Mouse (Mus musculus): Measurements from ENCODE around the gene Slc16a7. TPM values are rescaled to one million over a fixed set of nuclear protein-coding genes. Genes with fewer than 3 reads are reported as not detected.
A peak's percentile ranks its signal among the peaks of the same experiment; 100 is the strongest.

Slc16a7 gene
- polyA plus RNA-seq, 1 experiment from 2014 or later, result 15.4 TPM

GRCm38 (mm10) chr10:125321446-125322428 lies 67.5 kb downstream of the Slc16a7 start:
- no peaks in the 10 kb centered on the region; the same call in 1 of the 2 replicates for H3K36me3 ChIP-seq (ENCODE audit: control insufficient read depth, insufficient read depth, low read length)
- peak; percentile 36; the same call in 1 of the 2 replicates for ATAC-seq (ENCODE audit: low FRiP score, low TSS enrichment)
- H3K9me3 ChIP-seq (ENCODE audit: control insufficient read depth, low read length), result no peaks in the 10 kb centered on the region
- no peak overlapping the region for H3K4me3 ChIP-seq (ENCODE audit: low read depth, low read length)
- TF ChIP-seq CTCF (IDR thresholded peaks at IDR 0.05; ENCODE audit: low read depth) (no peak), EP300 (optimal IDR thresholded peaks at IDR 0.05) (no peak)
- WGBS, result 48% methylated on average over 11 of the region's 11 CpGs
- H3K9ac ChIP-seq (ENCODE audit: low read length), result no peak overlapping the region
- H3K27me3 ChIP-seq (ENCODE audit: control insufficient read depth, insufficient read depth, low read length), result no peaks in the 10 kb centered on the region
- no peak for DNase-seq (ENCODE audit: low spot score)
- 0 out of 2 replicates have a peak overlapping the region, but pooled peaks have one; percentile 6 for H3K27ac ChIP-seq (replicated peaks)
- no peaks in the 10 kb centered on the region for H3K4me1 ChIP-seq (replicated peaks; ENCODE audit: control insufficient read depth, insufficient read depth)
- H3K4me2 ChIP-seq (replicated peaks; ENCODE audit: low read depth), result no peak overlapping the region

- 29% methylated on average over 6 of the region's 6 CpGs for WGBS
- Histone ChIP-seq H3K9ac (ENCODE audit: low read length) (no peak overlapping the region), H3K27me3 (ENCODE audit: control insufficient read depth, insufficient read depth, low read length) (no peaks in the 10 kb centered on the region), H3K9me3 (ENCODE audit: control insufficient read depth, low read length) (no peaks in the 10 kb centered on the region), H3K27ac (replicated peaks) (no peak overlapping the region), H3K4me1 (replicated peaks; ENCODE audit: control insufficient read depth, insufficient read depth) (no peaks in the 10 kb centered on the region), H3K36me3 (ENCODE audit: control insufficient read depth, insufficient read depth, low read length) (no peaks in the 10 kb centered on the region; the same call in 1 of the 2 replicates), H3K4me2 (replicated peaks; ENCODE audit: low read depth) (no peak overlapping the region), H3K4me3 (ENCODE audit: low read depth, low read length) (no peak overlapping the region)
- ATAC-seq (ENCODE audit: low FRiP score, low TSS enrichment), result no peak
- DNase-seq (ENCODE audit: low spot score), result no peak
- TF ChIP-seq CTCF (IDR thresholded peaks at IDR 0.05; ENCODE audit: low read depth) (peak; percentile 59), EP300 (optimal IDR thresholded peaks at IDR 0.05) (no peak)
Observed at GRCm38 (mm10) chr10:125317317-125317716, 71.9 kb downstream of the Slc16a7 start.

GRCm38 (mm10) chr10:125310855-125311254 lies 78.4 kb downstream of the Slc16a7 start:
- H3K27ac ChIP-seq (replicated peaks), result no peak overlapping the region
- no peak for ATAC-seq (ENCODE audit: low FRiP score, low TSS enrichment)
- no peak overlapping the region for H3K9ac ChIP-seq (ENCODE audit: low read length)
- TF ChIP-seq EP300 (optimal IDR thresholded peaks at IDR 0.05) (no peak), CTCF (IDR thresholded peaks at IDR 0.05; ENCODE audit: low read depth) (0 out of 2 replicates have a peak, but pooled peaks have one; percentile 5)
- H3K4me1 ChIP-seq (replicated peaks; ENCODE audit: control insufficient read depth, insufficient read depth), result no peaks in the 10 kb centered on the region
- no peaks in the 10 kb centered on the region for H3K27me3 ChIP-seq (ENCODE audit: control insufficient read depth, insufficient read depth, low read length)
- DNase-seq (ENCODE audit: low spot score), result no peak
- 90% methylated on average over 2 of the region's 2 CpGs for WGBS
- H3K4me2 ChIP-seq (replicated peaks; ENCODE audit: low read depth), result no peak overlapping the region
- H3K4me3 ChIP-seq (ENCODE audit: low read depth, low read length), result no peak overlapping the region
- H3K9me3 ChIP-seq (ENCODE audit: control insufficient read depth, low read length), result no peaks in the 10 kb centered on the region
- no peaks in the 10 kb centered on the region for H3K36me3 ChIP-seq (ENCODE audit: control insufficient read depth, insufficient read depth, low read length)

- Histone ChIP-seq H3K4me2 (replicated peaks; ENCODE audit: low read depth) (no peak overlapping the region), H3K27ac (replicated peaks) (no peak overlapping the region), H3K4me1 (replicated peaks; ENCODE audit: control insufficient read depth, insufficient read depth) (no peaks in the 10 kb centered on the region), H3K9ac (ENCODE audit: low read length) (no peak overlapping the region), H3K4me3 (ENCODE audit: low read depth, low read length) (no peak overlapping the region), H3K27me3 (ENCODE audit: control insufficient read depth, insufficient read depth, low read length) (no peaks in the 10 kb centered on the region), H3K9me3 (ENCODE audit: control insufficient read depth, low read length) (no peaks in the 10 kb centered on the region), H3K36me3 (ENCODE audit: control insufficient read depth, insufficient read depth, low read length) (no peaks in the 10 kb centered on the region)
- ATAC-seq (ENCODE audit: low FRiP score, low TSS enrichment) (no peak), DNase-seq (ENCODE audit: low spot score) (no peak)
- TF ChIP-seq CTCF (IDR thresholded peaks at IDR 0.05; ENCODE audit: low read depth), result no peak
- TF ChIP-seq EP300 (optimal IDR thresholded peaks at IDR 0.05), result no peak
- 63% methylated on average over 6 of the region's 6 CpGs for WGBS
Observed at GRCm38 (mm10) chr10:125298036-125298435, 91.2 kb downstream of the Slc16a7 start.

- no peak overlapping the region for H3K4me2 ChIP-seq (replicated peaks; ENCODE audit: low read depth)
Observed at GRCm38 (mm10) chr10:125290320-125290719, 98.9 kb downstream of the Slc16a7 start.

GRCm38 (mm10) chr10:125288560-125288959 lies 100.7 kb downstream of the Slc16a7 start:
- Histone ChIP-seq H3K27me3 (ENCODE audit: control insufficient read depth, insufficient read depth, low read length) (no peaks in the 10 kb centered on the region), H3K36me3 (ENCODE audit: control insufficient read depth, insufficient read depth, low read length) (no peaks in the 10 kb centered on the region), H3K4me1 (replicated peaks; ENCODE audit: control insufficient read depth, insufficient read depth) (no peaks in the 10 kb centered on the region), H3K9me3 (ENCODE audit: control insufficient read depth, low read length) (no peaks in the 10 kb centered on the region), H3K27ac (replicated peaks) (no peak overlapping the region), H3K4me3 (ENCODE audit: low read depth, low read length) (no peak overlapping the region), H3K9ac (ENCODE audit: low read length) (no peak overlapping the region), H3K4me2 (replicated peaks; ENCODE audit: low read depth) (no peak overlapping the region)
- ATAC-seq (ENCODE audit: low FRiP score, low TSS enrichment), result no peak
- WGBS, result 94% methylated on average over 6 of the region's 6 CpGs
- DNase-seq (ENCODE audit: low spot score), result no peak
- TF ChIP-seq EP300 (optimal IDR thresholded peaks at IDR 0.05) (no peak), CTCF (IDR thresholded peaks at IDR 0.05; ENCODE audit: low read depth) (no peak)

More at GRCm38 (mm10) chr10:125290320-125290719, 98.9 kb downstream of the Slc16a7 start:
- DNase-seq (ENCODE audit: low spot score) (no peak), ATAC-seq (ENCODE audit: low FRiP score, low TSS enrichment) (no peak)
- Histone ChIP-seq H3K9me3 (ENCODE audit: control insufficient read depth, low read length) (no peaks in the 10 kb centered on the region), H3K27me3 (ENCODE audit: control insufficient read depth, insufficient read depth, low read length) (no peaks in the 10 kb centered on the region), H3K4me3 (ENCODE audit: low read depth, low read length) (no peak overlapping the region), H3K4me1 (replicated peaks; ENCODE audit: control insufficient read depth, insufficient read depth) (no peaks in the 10 kb centered on the region), H3K9ac (ENCODE audit: low read length) (no peak overlapping the region), H3K27ac (replicated peaks) (no peak overlapping the region), H3K36me3 (ENCODE audit: control insufficient read depth, insufficient read depth, low read length) (no peaks in the 10 kb centered on the region)
- TF ChIP-seq CTCF (IDR thresholded peaks at IDR 0.05; ENCODE audit: low read depth) (no peak), EP300 (optimal IDR thresholded peaks at IDR 0.05) (no peak)
- WGBS, result 80% methylated on average over 9 of the region's 9 CpGs
